Mouse (Mus musculus) thymus, adult 2 months (tissue): ENCODE results near the gene Hist1h4a. TPM values are rescaled to one million over a fixed set of nuclear protein-coding genes. Genes with fewer than 3 reads are reported as not detected.
"Not testable (repeated sequence)": the region's sequence is repeated elsewhere in the genome, so short reads cannot be mapped to it uniquely, and the experiment has no call there.

Experiments used
- DNase-seq: peaks from one replicate; pipeline ENCODE4 v3.0.0; 2021
- H3K27ac ChIP-seq: fragments of 200-500 bp; 2 replicates; pipeline ENCODE4 v1.5.1; 2012; ENCODE audit warnings: low read length, control low read depth; ENCODE audit not compliant: control insufficient read depth, insufficient read depth
- H3K27me3 ChIP-seq: fragments of 200-500 bp; 2 replicates; pipeline ENCODE4 v1.6.1; 2012; ENCODE audit warnings: mild to moderate bottlenecking, low read length, moderate library complexity, mixed read lengths; ENCODE audit not compliant: control insufficient read depth, insufficient read depth
- H3K36me3 ChIP-seq: fragments of 200-500 bp; 2 replicates; pipeline ENCODE4 v1.6.1; 2012; ENCODE audit warnings: mild to moderate bottlenecking, low read length, moderate library complexity; ENCODE audit not compliant: control insufficient read depth, insufficient read depth
- H3K4me1 ChIP-seq: fragments of 200-500 bp; replicated peaks from 2 replicates; pipeline ENCODE4 v1.6.1; 2012; ENCODE audit warnings: low read length; ENCODE audit not compliant: control insufficient read depth, insufficient read depth
- H3K4me3 ChIP-seq: fragments of 200-500 bp; 2 replicates; pipeline ENCODE4 v1.5.1; 2012; ENCODE audit warnings: mild to moderate bottlenecking, low read length, control low read depth, moderate library complexity; ENCODE audit not compliant: control insufficient read depth, insufficient read depth
- CTCF ChIP-seq: fragments of 200-500 bp; IDR thresholded peaks from 2 replicates; pipeline ENCODE4 v1.5.1; 2012; ENCODE audit warnings: mild to moderate bottlenecking, control low read depth, low read length, moderate library complexity, borderline replicate concordance; ENCODE audit not compliant: control insufficient read depth, poor library complexity, insufficient read depth; ENCODE audit errors: extremely low read depth
- POLR2A ChIP-seq: fragments of 200-500 bp; IDR thresholded peaks from 2 replicates; pipeline ENCODE4 v1.6.1; 2012; ENCODE audit warnings: mild to moderate bottlenecking, low read length, control low read depth, moderate library complexity; ENCODE audit not compliant: control insufficient read depth, poor library complexity, insufficient read depth; ENCODE audit errors: extremely low read depth
- WGBS: fragments of 180-500 bp; shearing (Covaris S2); methylation state at CpG from one replicate; pipeline ENCODE4 v1.1.7; 2018; 5-methylcytosine and 5-hydroxymethylcytosine counted together
- polyA plus RNA-seq: library from polyadenylated mRNA; depleted of rRNA; stranded (reverse); fragments of >200 nt; gene quantifications from 2 replicates; pipeline ENCODE4 v1.2.3, GENCODE M21; 2012

Gene Hist1h4a
- polyA plus RNA-seq, 1 experiment: 295 TPM

- Histone ChIP-seq H3K27me3 (no peaks in the 10 kb centered on the region), H3K4me1 (no peaks in the 10 kb centered on the region), H3K36me3 (no peaks in the 10 kb centered on the region), H3K27ac (no peak overlapping the region; the same call in 1 of the 2 replicates), H3K4me3 (no peak overlapping the region)
- no peak for DNase-seq
- TF ChIP-seq CTCF: no peak
- no peak for TF ChIP-seq POLR2A
- 80% methylated on average over 7 of the region's 7 CpGs for WGBS
Observed at GRCm38 (mm10) chr13:23778339-23778738, 17.3 kb upstream of the Hist1h4a start.

- TF ChIP-seq POLR2A (no peak), CTCF (no peak)
- Histone ChIP-seq H3K36me3 (no peaks in the 10 kb centered on the region), H3K4me1 (no peaks in the 10 kb centered on the region), H3K4me3 (no peak overlapping the region), H3K27ac (no peak overlapping the region), H3K27me3 (no peaks in the 10 kb centered on the region)
- WGBS: 74% methylated on average over 21 of the region's 21 CpGs
- no peak for DNase-seq
Observed at GRCm38 (mm10) chr13:23772561-23773313, 11.7 kb upstream of the Hist1h4a start.

GRCm38 (mm10) chr13:23769613-23770012 lies 8.6 kb upstream of the Hist1h4a start, which contains the start of gene Trim38:
TSS of gene Trim38 (plus strand) at chr13:23769913.
- 94% methylated on average over 2 of the region's 2 CpGs for WGBS
- not testable (repeated sequence) for DNase-seq, H3K27me3 ChIP-seq, H3K4me1 ChIP-seq, H3K4me3 ChIP-seq, H3K27ac ChIP-seq, H3K36me3 ChIP-seq

- Histone ChIP-seq H3K27me3 (no peaks in the 10 kb centered on the region), H3K4me3 (no peak overlapping the region), H3K27ac (no peak overlapping the region), H3K4me1 (peaks cover 7% of the 10 kb centered on the region), H3K36me3 (no peaks in the 10 kb centered on the region)
- DNase-seq: no peak
- TF ChIP-seq CTCF (no peak), POLR2A (no peak)
- 19% methylated on average over 5 of the region's 5 CpGs for WGBS
Observed at GRCm38 (mm10) chr13:23768834-23769397, 7.9 kb upstream of the Hist1h4a start.

GRCm38 (mm10) chr13:23766772-23767171 lies 5.7 kb upstream of the Hist1h4a start:
- Histone ChIP-seq H3K4me3 (no peak overlapping the region), H3K27me3 (no peaks in the 10 kb centered on the region), H3K27ac (no peak overlapping the region), H3K4me1 (peaks cover 9% of the 10 kb centered on the region), H3K36me3 (no peaks in the 10 kb centered on the region)
- no peak for TF ChIP-seq POLR2A
- no peak for TF ChIP-seq CTCF
- DNase-seq: no peak

- Histone ChIP-seq H3K4me3 (no peak overlapping the region), H3K36me3 (no peaks in the 10 kb centered on the region), H3K27ac (no peak overlapping the region), H3K4me1 (peaks cover 9% of the 10 kb centered on the region), H3K27me3 (no peaks in the 10 kb centered on the region)
- WGBS: 50% methylated on average over 1 of the region's 1 CpGs
- TF ChIP-seq POLR2A (no peak), CTCF (no peak)
- DNase-seq: no peak
Observed at GRCm38 (mm10) chr13:23765172-23765513, 4.1 kb upstream of the Hist1h4a start.
